Mouse (Mus musculus) monocyte, adult 2 months (primary cell): ENCODE results near the gene Rps27rt.
"Not testable (repeated sequence)": the region's sequence is repeated elsewhere in the genome, so short reads cannot be mapped to it uniquely, and the experiment has no call there.

ENCODE experiments used
- DNase-seq, 2 experiments: peaks; one replicate each; pipeline ENCODE4 v3.0.0; 2022; ENCODE audit warnings: low spot score in 2 of 2, low read depth in 1 of 2

Rps27rt gene

DNA sequence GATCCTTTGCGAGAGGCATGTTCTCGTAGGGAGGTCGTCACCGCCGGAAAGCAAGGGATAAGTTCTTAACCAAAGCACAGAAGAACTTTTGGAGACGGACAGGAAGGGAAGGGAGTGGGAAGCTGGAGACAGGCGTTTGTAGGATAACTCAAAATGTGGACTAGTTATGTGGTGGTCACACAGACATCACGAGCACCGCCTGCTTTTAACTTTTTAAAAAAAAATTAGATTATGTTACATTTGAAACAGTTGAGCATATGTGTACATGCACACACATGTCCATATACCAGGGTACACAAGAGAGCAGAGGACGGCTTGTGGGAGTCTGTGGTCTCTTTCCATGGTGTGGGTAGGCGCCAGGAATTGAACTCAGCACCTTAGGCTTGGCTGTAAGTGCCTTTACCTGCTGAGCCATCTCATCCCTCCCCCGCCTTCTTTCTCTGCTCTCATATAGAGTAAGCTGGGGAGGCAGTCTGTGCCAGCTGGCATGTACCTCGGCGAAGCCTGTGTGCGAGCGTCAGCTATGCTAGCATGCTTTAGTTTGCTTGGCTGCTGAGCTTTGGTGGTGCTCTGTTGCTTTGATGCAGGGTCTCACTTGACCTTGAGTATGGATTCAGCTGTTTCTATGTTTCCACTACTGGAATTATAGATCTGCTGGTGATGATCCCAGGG is at the start of gene Rps27rt:
Rps27rt (minus strand) TSS at position 51 of the 672 bp plus-strand sequence.
- DNase-seq = no peak

DNA sequence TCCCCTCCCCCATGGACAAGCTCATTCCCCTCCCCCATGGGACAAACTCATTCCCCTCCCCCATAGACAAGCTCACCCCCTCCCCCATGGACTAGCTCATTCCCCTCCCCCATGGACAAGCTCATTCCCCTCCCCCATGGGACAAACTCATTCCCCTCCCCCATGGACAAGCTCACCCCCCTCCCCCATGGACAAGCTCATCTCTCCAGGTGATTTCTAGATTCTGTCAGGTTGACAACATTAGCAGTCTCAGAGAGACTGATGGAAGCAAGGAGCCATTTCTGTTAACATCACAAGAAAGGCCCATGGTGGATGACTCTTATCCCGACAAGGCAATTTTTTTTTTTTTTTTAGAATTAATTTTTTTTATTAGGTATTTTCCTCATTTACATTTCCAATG is 48.5 kb upstream of the Rps27rt start:
- not testable (repeated sequence) for DNase-seq

DNA sequence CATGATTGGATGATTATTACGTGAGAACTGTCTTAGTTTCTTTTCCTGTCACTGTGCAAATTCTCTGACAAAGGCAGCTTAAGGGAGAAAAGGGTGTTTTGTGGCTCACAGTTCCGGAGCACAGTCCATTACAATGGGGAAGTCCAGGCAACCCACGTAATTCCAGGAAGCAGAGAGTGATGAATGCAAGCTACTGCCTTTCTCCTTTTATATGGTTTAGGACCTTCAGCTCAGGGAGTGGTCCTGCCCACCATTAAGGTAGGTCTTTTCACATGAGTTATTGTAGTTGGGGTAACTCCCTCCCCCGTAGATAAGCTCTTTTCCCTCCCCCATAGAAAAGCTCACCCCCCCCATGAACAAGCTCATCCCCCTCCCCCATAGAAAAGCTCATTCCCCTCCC is 48.0 kb upstream of the Rps27rt start:
- DNase-seq = no peak

DNA sequence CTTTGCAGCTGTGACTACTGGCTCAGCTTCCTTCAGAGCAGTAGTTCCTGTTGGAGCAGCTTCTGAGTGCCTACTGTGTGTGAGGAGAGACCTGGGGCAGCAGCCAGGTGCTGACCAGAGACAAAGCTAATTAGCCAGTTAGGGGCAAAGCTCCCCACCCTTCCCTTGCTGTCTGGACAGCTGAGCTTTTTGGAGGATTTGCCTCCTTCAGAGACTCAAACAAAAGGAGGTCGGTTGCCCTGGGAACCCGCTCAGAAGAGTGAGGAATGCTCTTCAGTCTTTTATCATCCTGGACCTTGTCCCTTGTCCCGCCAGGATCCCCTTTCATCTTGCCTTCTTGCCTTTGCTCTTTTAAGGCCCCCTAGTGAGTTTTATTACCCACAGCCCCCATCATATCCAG is 46.8 kb upstream of the Rps27rt start:
- no peak for DNase-seq

DNA sequence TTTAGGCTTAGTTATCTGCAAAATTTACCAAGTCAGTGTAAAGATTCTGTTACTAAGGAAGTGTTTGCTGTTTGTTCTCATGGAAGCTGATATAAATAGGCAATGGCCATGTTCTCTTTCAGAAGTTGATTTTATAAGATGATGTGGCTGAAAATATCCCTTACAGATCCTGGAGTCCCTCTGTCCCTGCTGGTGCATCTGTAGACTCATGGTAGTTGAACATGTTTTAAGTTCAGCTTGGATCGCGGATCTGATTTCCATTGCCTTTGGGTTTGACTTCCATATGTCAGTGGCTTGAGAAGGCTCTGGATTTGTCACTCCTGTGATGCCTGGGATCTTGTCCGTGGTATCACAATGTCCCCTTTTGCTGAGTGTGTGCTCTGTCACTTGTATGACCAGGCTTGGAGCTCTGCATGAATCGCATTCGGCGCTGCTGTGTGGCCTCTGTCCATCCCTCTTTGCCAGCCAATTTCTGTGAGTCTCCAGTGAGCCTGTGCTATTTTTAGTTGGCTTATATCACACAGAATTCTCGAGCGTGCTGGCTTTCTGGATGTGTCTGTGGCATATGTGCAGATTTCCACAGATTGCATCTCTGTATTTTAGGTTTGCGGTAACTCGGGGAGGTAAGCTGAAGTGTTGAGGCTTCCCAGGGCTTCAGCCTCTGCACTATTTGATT is 41.3 kb upstream of the Rps27rt start:
- DNase-seq = no peak

DNA sequence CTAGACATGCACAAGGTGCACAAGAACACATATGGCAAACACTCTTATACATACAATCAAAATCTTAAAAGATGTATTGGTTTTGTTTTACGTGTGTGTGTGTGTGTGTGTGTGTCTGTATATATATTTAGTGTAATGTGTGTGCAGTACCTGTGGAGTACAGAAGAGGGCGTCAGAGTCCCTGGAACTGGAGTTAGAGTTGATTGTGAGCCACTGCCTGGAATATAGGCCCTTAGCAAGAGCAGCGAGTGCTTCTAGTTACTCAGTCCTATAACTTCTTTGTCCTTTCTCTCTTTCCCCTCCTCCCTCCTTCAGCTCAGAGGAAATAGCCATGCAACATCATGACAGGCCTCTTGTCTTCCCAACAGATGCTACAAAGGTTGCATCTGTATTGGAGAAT is 40.6 kb upstream of the Rps27rt start:
- no peak for DNase-seq

DNA sequence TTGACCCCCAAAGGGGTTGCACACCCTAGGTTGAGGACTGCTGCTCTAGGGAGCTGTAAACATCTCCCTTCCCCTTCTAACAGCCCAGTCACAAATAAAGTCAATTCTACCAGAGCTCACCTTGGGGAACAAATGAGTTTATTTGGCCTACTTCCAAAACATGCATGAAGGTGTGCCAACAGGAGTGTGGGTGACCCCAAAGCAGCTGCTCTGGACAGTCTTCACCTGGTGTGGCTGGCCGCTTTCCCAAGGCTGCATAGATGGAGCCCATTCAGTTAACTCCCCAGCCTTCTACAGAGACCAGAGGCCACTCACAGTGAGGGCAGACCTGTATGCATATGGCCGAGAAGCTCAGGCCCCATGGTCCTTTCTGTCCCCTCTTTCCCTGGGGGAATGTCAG is 38.9 kb upstream of the Rps27rt start:
- no peak for DNase-seq

DNA sequence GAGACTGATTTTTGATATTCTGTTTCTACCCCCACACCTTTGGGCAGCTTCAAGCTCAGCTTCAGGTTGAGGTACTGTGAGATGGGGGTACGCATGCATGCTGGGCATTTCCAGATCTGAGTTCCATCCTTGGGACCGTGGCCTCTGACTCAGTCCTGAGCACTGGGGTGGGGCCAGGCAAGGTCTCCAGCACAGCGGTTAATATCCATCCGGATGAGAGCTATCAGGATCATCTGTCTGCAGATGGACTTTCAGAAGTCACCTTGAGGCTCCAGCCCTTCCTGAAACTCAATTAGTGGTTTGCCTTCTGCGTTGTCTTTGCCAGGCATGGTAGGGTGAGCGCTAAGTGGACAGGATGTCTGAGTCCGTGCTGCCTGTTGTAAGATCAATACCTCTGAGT is 37.6 kb upstream of the Rps27rt start:
- no peak for DNase-seq

DNA sequence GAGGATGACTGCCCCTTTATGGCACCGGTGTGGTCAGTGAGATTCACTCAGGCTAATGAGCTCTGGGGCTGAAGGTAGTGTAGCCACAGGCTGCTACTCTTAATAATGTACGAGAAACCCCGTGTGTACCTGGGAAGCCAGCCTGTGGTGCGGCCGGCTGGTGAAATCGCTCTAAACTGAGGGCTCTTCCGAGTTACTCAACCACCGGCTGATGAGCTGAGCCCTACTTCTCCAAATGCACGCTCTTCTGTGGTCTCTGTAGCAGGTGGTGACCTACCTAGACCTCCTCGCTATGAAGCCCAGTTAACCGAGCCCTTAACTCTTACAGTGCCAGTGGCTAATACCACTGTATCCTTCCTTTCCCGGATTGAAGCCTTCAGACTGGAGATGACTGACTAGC is 29.8 kb upstream of the Rps27rt start:
- no peak for DNase-seq

DNA sequence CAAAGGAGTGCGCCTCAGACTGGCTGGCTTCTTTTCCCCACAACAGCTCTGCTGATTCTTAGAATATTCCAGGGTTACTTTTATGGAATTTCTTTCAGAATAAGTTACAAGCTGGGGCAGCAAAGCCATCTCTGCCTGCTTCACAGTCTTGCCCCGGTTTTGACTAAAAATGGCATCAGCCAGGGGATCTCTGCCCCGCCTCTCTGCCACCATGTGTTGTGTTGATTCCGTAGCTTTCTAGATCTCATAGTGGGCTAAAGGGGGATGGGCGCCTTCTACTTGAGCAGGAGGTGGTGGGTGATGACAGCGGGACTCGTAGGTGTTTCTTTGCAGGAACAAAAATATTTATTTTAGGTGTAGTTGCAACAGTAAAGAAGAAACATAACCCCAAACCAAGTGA is 25.7 kb upstream of the Rps27rt start:
- DNase-seq = no peak

DNA sequence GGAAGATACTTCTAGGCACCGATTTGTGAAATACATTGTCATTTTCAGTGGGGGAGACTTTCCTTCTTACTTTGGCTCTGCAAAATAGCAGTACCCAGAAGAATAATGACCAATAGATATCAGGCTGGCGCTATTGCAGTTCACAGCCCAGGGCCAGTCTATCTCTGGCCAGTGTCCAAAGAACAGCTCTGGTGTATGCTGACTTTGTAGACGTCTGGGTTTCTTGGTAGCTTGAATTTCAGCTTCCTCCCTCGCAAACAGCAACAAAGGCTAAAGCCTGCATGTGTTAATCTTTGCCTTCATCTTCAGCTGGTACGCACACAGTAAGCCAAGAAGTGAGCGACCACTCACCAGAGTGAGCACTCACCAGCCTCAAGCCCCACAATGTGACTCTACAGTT is 25.2 kb upstream of the Rps27rt start:
- DNase-seq = no peak

DNA sequence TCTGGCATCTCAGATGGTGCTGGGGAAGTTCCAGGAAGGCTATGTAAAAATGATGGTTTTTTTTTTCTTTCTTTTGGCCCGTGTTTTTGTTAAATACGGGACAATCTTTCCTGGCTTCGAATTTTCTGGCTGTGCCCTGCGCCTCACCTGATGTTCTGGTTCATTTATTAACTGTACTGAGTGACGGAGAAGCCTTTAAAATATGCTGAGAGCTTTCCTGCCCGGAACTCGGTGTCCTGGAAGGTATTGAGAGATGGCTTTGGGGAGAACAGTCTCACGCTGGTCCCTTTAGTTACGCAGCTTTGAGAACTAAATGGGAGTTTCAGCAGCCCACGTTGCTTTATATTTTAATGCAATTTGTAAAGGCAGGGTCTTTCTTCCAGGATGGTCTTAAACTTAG is 22.9 kb upstream of the Rps27rt start:
- DNase-seq = no peak

DNA sequence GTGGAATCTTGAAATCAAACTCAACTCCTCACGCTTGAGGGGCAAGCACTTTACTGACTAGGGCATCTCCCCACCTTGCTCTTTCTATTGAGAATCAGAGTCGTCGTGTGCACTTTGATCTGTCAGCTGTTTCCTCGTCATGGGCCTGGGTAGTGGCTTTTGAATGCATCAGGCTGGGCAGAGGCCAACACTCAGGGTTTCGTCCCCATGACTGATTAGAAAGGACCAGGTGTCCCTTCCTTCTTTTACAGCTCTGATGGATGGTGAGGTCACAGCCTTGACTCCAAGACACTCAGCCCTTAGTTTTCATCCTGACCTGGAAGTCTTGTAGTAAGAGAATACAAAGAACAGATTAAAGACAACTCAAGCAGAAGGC is 17.2 kb upstream of the Rps27rt start:
- no peak for DNase-seq

DNA sequence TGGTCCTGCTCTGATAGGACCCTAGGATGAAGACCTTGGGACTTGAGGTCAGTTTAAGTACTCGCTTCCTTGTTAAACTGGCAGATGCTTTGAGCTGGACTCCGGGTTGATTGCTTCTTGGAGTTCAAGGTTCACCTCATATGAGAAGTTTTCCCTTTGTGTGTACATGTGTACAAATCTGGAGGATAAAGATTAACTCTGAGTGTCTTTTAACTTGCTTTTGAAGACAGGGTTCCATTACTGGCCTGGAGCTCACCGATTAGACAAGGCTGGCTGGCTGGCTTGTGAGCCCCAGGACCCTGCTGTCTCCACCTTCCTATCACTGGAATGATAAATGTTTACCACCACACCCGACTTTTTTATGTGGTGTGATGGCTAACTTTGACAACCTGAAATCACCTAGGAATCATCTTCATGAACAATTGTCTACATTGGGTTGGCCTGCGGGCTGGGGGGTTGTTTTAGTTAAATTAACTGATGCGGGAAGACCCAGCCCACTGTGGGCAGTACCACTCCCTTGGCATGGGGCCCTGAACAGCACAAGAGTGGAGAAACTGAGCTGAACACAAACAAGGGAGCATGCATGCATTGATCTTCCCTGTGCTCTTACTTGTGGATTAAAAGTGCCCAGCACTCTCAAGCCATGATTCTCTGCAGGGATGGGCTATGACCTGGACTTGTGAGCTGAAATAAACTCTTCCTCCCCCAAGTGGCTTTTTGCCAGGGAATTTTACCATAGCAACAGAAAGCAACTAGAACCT is 16.7 kb upstream of the Rps27rt start:
- no peak for DNase-seq

DNA sequence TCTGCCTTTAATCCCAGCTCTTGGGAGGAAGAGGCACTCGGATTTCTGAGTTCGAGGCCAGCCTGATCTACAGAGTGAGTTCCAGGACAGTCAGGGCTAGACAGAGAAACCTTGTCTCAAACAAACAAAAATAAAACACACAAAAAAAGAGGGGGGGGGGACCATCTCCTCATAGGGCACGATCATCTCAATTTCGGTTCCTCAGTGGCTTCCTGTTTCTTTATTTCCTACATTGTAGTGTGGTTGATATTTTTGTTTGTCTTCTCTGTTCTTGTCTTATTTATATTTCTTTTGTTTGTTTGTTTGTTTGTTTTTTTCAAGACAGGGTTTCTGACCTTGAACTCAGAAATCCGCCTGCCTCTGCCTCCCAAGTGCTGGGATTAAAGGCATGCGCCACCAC is 13.9 kb upstream of the Rps27rt start:
- DNase-seq = no peak

DNA sequence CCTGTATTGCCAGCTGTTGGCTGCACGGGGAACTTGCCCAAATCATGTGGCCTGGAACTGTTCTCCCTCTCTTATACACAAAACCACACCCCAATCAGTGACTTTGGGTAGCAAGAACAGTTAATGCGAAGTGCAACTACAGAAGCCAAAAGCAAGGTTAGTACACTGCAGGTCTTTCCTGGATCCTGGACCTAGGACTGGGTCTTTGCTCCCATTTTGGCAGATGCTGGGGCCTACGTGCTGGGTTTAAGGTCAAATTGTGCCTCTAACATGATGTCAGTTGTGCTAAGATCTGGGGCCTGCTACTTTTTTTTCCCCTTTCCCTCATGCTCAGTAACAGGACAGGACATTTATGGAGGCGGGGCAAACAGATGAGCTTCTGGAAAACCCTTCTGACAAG is 13.2 kb upstream of the Rps27rt start:
- no peak for DNase-seq

DNA sequence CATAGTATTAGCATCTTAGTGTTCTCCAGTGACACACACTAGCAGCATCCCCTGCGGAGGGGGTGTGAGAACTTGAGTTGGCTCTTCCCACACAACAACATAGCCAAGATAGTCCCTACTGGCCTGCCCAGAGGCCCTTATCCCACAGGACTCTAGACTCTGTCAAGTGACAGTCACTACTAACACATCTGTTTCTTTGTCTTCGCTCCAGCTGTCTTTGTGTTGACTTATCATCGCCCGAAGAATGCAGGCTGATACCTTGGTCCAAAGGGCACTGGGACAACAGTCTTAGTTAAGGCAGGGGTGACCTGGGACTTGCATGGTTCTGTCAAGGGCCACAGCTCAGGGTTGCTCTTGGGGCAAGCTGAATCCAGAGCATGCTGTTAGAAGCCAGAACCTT is 12.7 kb upstream of the Rps27rt start:
- no peak for DNase-seq

DNA sequence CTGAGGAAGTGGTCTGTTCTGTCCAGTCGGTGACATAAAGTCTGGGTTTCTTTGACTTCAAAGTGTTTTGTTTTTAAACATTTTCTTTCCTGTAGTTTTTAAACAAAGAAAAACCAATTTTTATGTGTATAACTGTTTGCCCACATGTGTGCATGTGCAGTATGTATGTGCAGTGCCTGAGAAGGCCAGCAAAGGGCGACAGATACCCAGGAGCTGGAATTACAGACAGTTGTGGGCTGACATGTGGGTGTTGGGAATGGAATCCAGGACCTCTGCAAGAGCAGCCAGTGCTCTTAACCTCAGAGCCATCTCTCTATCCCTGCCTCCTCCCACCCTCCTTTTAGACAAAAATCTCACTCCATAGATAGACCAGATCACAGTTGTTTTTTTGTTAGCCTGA is 10.0 kb upstream of the Rps27rt start:
- no peak for DNase-seq

DNA sequence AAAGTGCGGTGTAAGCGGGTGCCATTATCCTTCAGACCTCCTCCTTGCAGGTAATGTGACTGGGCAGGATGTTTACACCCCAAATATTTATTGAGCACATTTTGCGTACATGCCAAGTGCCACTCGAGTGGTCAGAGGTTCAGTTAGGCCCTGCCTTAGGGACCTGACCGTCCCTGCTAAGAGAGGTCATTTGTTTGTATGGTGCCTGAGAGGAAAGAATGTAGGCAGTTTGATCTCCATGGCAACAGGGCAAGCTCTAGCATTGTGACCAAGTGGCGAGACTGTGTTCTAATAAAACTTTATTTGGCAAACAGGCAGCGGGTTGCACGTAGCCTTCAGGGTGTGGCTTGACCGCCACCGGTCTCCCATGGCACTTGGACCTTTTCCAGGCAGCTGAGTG is 7.9 kb upstream of the Rps27rt start:
- DNase-seq = no peak

DNA sequence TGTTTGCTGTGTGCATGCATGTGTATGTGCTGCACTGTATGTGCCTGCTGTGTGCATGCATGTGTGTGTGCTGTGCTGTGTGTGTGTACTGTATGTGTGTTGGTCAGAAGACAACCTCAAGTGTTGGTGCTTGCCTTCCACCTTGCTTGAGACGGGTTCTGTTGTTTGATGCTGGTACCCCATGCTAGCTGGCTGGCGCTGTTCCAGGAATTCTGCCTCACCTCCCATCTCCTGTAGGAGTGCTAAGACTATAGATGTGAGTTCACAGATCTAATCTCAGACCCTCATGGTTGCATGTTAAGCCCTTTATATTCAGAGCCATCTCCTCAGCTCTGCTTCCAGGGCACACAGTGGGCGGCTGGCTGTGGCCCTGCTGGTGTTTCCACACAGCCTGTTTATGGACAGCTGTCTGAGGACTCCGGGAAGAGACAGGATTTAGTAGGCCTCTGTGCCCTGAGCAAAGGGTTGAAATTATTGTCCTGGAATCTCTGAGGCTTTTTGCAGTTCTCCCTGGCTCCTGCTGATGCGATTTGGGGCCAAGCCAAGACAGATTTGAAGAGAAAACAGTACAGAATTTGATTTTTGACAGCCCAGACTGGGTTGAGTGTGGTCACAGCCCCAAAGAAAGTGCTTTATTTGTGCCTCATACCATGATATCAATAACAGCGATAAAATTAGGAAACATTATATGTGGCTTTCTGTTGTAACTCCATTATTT is 6.2 kb upstream of the Rps27rt start:
- no peak for DNase-seq

DNA sequence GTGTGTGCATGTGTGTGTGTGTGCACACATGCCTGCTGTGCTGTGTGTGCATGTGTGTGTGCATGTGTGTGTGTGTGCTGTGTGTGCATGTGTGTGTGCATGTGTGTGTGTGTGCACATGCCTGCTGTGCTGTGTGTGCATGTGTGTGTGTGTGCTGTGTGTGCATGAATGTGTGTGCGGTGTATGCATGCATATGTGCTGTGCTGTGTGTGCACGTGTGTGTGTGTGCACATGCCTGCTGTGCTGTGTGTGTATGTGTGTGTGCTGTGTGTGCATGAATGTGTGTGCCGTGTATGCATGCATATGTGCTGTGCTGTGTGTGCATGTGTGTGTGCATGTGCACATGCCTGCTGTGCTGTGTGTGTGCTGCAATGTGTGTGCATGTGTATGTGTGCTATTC is 5.5 kb upstream of the Rps27rt start:
- DNase-seq = no peak

DNA sequence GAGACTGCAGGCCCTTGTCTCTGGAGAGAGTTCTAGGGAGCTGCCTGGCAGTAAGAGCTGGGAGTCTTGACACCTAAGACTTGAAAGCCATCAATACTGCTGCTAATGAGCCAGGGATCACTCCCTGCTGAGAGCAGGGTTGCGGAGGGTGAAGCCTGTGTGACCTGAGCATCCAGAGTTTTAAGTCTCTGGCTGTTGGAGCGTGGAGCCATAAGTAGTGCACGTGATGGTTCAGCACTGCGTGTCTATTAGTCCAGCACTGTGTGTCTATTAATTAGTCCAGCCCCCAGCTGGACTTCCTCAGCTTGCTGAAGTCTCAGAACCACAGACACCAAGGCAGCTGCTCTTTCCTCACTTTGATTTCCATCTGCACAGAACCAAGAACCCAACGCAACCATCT is 3.8 kb upstream of the Rps27rt start:
- no peak for DNase-seq
